Mouse (Mus musculus) right cerebral cortex, postnatal 4 days (tissue): ENCODE measurements at regions not wholly inside any gene's neighbourhood (a gene's known extent, or its start where the extent isn't known, plus 50 kb on each side); places are given as distances from the start of the nearest gene placed in this dataset.

Source experiments
- DNase-seq: peaks from one replicate; pipeline ENCODE4 v3.0.0-alpha.2; 2022

- DNase-seq, result peak; percentile 22
Measured at GRCm38 (mm10) chrX:107477066-107477465, 73.9 kb upstream of the Itm2a start.

- no peak for DNase-seq
Measured at GRCm38 (mm10) chrX:107469242-107469641, 66.1 kb upstream of the Itm2a start.
